Mouse (Mus musculus) cerebellum, postnatal 10 days (tissue): ENCODE measurements around the gene Hic2.

Experiments
- DNase-seq, 2 experiments: peaks; one replicate each; pipeline ENCODE4 v3.0.0; 2021; ENCODE audit warnings: mixed read lengths in 2 of 2

Hic2 gene

GRCm38 (mm10) chr16:17277342-17278211 lies 44.2 kb downstream of the Hic2 start:
- DNase-seq, result peak; percentile 56 to 60

DNA sequence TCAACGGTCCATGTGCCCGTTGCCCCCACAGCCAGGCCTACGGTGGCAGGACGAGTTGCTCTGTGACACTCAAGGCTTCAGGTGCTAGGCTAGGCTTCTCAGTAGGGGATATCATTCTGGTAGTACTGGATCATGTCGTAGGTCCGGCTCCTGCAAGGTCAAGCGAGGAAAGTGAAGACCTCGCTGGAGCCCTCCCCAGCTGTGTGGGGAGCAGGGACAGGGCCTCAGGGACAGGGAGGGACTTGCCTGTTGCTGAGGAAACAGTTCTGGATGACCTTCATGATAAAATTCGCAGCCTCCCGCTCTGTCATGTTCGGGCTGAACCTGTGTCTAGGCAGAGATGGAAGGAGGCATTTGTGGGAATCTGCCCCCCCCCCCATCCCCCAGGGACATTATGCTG lies 47.1 kb downstream of the Hic2 start:
- no peak for DNase-seq

- peak; percentile 51 for DNase-seq
Observed at GRCm38 (mm10) chr16:17283151-17283550, 49.8 kb downstream of the Hic2 start.

GRCm38 (mm10) chr16:17287103-17287502 lies 53.7 kb downstream of the Hic2 start:
- no peak for DNase-seq

- DNase-seq, result no peak
Observed at GRCm38 (mm10) chr16:17291016-17291415, 57.6 kb downstream of the Hic2 start.

DNA sequence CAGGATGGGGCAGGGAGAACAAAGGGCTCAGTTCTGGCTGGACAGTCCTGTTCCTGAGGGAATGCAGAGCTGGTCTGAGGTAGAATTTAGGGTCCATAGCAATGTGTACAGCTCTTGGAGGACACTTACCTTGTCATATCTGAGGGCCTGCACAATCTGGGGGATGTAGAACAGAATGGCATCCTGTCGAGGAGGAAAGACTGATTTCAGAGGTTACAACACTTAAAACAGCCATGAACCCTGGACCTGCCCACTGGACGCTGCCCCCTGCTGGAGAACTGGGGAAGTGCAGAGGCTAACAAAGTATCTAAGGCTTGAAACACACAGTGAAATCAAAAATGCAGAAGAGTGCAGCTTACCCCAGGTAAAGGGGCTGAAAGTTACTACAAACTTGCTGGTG lies 59.4 kb downstream of the Hic2 start:
- peak; percentile 88 to 94 for DNase-seq

- DNase-seq, result no peak
Observed at GRCm38 (mm10) chr16:17300818-17301217, 67.4 kb downstream of the Hic2 start.

DNA sequence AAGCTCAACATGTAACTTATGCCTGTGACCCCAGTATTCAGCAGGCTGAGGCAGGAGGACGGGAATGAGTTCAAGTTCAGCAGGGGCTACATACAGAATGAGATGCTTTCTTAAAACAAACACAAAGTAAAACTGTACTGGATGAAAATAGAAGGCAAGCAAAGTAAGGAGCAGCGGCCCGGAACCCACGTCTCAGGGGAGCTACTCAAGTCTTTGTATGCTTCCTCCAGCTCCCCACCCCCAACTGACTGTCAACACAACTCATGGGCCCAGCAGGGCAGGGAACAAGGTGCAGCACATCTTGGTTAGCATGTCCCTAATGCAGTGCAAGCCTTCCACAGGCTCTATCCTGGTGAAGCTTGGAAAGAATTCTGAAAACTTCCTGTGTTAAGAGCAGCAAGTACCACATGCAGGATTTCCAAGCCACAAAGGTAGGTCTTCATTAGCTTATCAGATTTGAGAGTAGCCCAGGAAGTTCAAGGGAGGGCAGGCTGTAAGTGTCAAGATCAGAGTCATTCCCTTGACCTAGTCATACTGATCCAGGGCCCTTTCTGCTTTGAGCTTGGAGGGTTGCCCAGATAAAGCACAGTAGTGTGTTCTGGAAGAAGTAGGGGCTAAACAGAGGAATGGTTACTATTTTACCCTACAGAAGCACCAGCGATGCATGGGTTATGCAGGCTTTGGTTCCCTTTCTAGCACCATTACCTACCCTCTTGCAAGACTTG lies 70.3 kb downstream of the Hic2 start:
- no peak for DNase-seq

DNA sequence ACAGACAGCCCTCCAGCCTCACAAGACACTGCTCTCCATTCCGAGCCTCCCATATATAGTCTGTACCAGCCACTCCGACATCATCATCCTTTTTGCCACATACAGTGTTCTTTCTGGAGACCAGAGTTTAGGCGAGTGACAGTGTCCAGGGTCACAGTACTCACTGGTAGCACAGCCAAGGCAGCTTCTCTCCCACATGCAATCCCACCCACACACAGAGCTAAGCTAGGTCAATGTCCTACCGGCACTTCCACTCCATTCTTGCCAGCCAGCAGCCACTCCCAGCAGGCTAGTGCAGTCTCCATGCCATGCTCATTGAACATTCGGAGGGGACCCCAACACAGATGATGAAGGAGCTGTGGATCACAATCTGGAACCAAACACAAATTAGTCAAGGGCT lies 74.1 kb downstream of the Hic2 start:
- DNase-seq, result no peak

- no peak for DNase-seq
Observed at GRCm38 (mm10) chr16:17309036-17309435, 75.7 kb downstream of the Hic2 start.

GRCm38 (mm10) chr16:17312531-17312930 lies 79.2 kb downstream of the Hic2 start:
- no peak for DNase-seq
